Mouse (Mus musculus) retina, postnatal 7 days (tissue): Measurements from ENCODE around the gene C5ar2.
"Not testable (repeated sequence)": the region's sequence is repeated elsewhere in the genome, so short reads cannot be mapped to it uniquely, and the experiment has no call there.

Experiments
- DNase-seq: peaks from one replicate; pipeline ENCODE4 v3.0.0-alpha.2; 2012; ENCODE audit warnings: low read depth, low spot score

The C5ar2 gene

GRCm38 (mm10) chr7:16257830-16258229 lies 13.9 kb upstream of the C5ar2 start:
- DNase-seq: no peak

- not testable (repeated sequence) for DNase-seq
These were observed 12.0 kb upstream of the C5ar2 start for GRCm38 (mm10) chr7:16255963-16256362.

GRCm38 (mm10) chr7:16254195-16254594 lies 10.2 kb upstream of the C5ar2 start:
- DNase-seq: no peak

- DNase-seq: no peak
These were observed 6.7 kb upstream of the C5ar2 start for GRCm38 (mm10) chr7:16250687-16251086.

GRCm38 (mm10) chr7:16245958-16246357 lies 2.0 kb upstream of the C5ar2 start:
- DNase-seq: no peak

- no peak for DNase-seq
These were observed 1.8 kb downstream of the C5ar2 start for GRCm38 (mm10) chr7:16242198-16242597.

- no peak for DNase-seq
These were observed 2.2 kb downstream of the C5ar2 start for GRCm38 (mm10) chr7:16241787-16242186.

- no peak for DNase-seq
These were observed 3.0 kb downstream of the C5ar2 start for GRCm38 (mm10) chr7:16240978-16241303.

- no peak for DNase-seq
These were observed 3.5 kb downstream of the C5ar2 start for GRCm38 (mm10) chr7:16240281-16240977.

- DNase-seq: no peak
These were observed 4.4 kb downstream of the C5ar2 start for GRCm38 (mm10) chr7:16239554-16239997.

GRCm38 (mm10) chr7:16229869-16230268 lies 14.1 kb downstream of the C5ar2 start:
- DNase-seq: no peak

GRCm38 (mm10) chr7:16221582-16222272 lies 22.2 kb downstream of the C5ar2 start, which contains the start of gene Dhx34:
Gene Dhx34 (minus strand): TSS chr7:16222037.
- peak; percentile 94 for DNase-seq

- no peak for DNase-seq
These were observed 30.0 kb downstream of the C5ar2 start for GRCm38 (mm10) chr7:16213986-16214385.

- no peak for DNase-seq
These were observed 30.8 kb downstream of the C5ar2 start for GRCm38 (mm10) chr7:16213196-16213595.

- no peak for DNase-seq
These were observed 33.0 kb downstream of the C5ar2 start for GRCm38 (mm10) chr7:16210862-16211365.

GRCm38 (mm10) chr7:16208781-16209665 lies 34.9 kb downstream of the C5ar2 start:
- DNase-seq: no peak

GRCm38 (mm10) chr7:16207496-16207895 lies 36.5 kb downstream of the C5ar2 start:
- no peak for DNase-seq

GRCm38 (mm10) chr7:16207076-16207475 lies 36.9 kb downstream of the C5ar2 start:
- no peak for DNase-seq

GRCm38 (mm10) chr7:16204791-16205190 lies 39.2 kb downstream of the C5ar2 start:
- no peak for DNase-seq

- no peak for DNase-seq
These were observed 40.5 kb downstream of the C5ar2 start for GRCm38 (mm10) chr7:16203505-16203903.

GRCm38 (mm10) chr7:16202756-16203504 lies 41.0 kb downstream of the C5ar2 start:
- DNase-seq: no peak
